Mouse (Mus musculus) splenic B cell, adult 2 months (primary cell): ENCODE data around the gene AU041133.
"Not testable (repeated sequence)": the region's sequence is repeated elsewhere in the genome, so short reads cannot be mapped to it uniquely, and the experiment has no call there.

Experiments used
- DNase-seq: peaks from one replicate; pipeline ENCODE4 v3.0.0-alpha.2; 2011; ENCODE audit warnings: low read depth, low spot score
- H3K27me3 ChIP-seq: 2 replicates; pipeline ENCODE4 v1.6.1; 2012; ENCODE audit warnings: mild to moderate bottlenecking, low read length, moderate library complexity, mixed read lengths; ENCODE audit not compliant: control insufficient read depth, poor library complexity, insufficient read depth, severe bottlenecking
- H3K36me3 ChIP-seq: 2 replicates; pipeline ENCODE4 v1.6.1; 2012; ENCODE audit warnings: mild to moderate bottlenecking, low read length, moderate library complexity, mixed read lengths; ENCODE audit not compliant: control insufficient read depth, poor library complexity, insufficient read depth, severe bottlenecking

The AU041133 gene

GRCm38 (mm10) chr10:82127850-82128401 lies at the start of gene AU041133:
Gene AU041133, plus strand, starts transcription at chr10:82128013.
- peak; percentile 84 for DNase-seq
- Histone ChIP-seq H3K36me3 (no peaks in the 10 kb centered on the region), H3K27me3 (no peaks in the 10 kb centered on the region)

- H3K36me3 ChIP-seq, H3K27me3 ChIP-seq: not testable (repeated sequence)
- peak; percentile 78 for DNase-seq
Observed at GRCm38 (mm10) chr10:82082728-82083621, 44.8 kb upstream of the AU041133 start, which contains the start of gene BC024063. Gene BC024063, plus strand, starts transcription at chr10:82083353.

- H3K27me3 ChIP-seq, H3K36me3 ChIP-seq, DNase-seq: not testable (repeated sequence)
Observed at GRCm38 (mm10) chr10:82083622-82083971, 44.2 kb upstream of the AU041133 start.

GRCm38 (mm10) chr10:82117206-82117605 lies 10.6 kb upstream of the AU041133 start:
- Histone ChIP-seq H3K36me3 (no peaks in the 10 kb centered on the region), H3K27me3 (no peaks in the 10 kb centered on the region)
- no peak for DNase-seq

- peaks cover 8% of the 10 kb centered on the region for H3K36me3 ChIP-seq
- no peaks in the 10 kb centered on the region for H3K27me3 ChIP-seq
- DNase-seq, result no peak
Observed at GRCm38 (mm10) chr10:82145282-82145681, 17.5 kb downstream of the AU041133 start.

- H3K36me3 ChIP-seq, result peaks cover 19% of the 10 kb centered on the region; the same call in 1 of the 2 replicates
Observed at GRCm38 (mm10) chr10:82147571-82147970, 19.8 kb downstream of the AU041133 start.

GRCm38 (mm10) chr10:82167777-82168176 lies 40.0 kb downstream of the AU041133 start:
- Histone ChIP-seq H3K27me3 (no peaks in the 10 kb centered on the region), H3K36me3 (no peaks in the 10 kb centered on the region)
- DNase-seq, result peak; percentile 53

More at GRCm38 (mm10) chr10:82147571-82147970, 19.8 kb downstream of the AU041133 start:
- H3K27me3 ChIP-seq, result no peaks in the 10 kb centered on the region
- no peak for DNase-seq

GRCm38 (mm10) chr10:82169776-82170175 lies 42.0 kb downstream of the AU041133 start:
- Histone ChIP-seq H3K36me3 (no peaks in the 10 kb centered on the region), H3K27me3 (no peaks in the 10 kb centered on the region)
- DNase-seq, result no peak

- peak; percentile 69 for DNase-seq
- H3K27me3 ChIP-seq, result no peaks in the 10 kb centered on the region
Observed at GRCm38 (mm10) chr10:82170808-82171207, 43.0 kb downstream of the AU041133 start.

GRCm38 (mm10) chr10:82178257-82179064 lies 50.6 kb downstream of the AU041133 start:
- DNase-seq, result peak; percentile 91
- H3K27me3 ChIP-seq, result no peaks in the 10 kb centered on the region
- no peaks in the 10 kb centered on the region for H3K36me3 ChIP-seq

More at GRCm38 (mm10) chr10:82170808-82171207, 43.0 kb downstream of the AU041133 start:
- no peaks in the 10 kb centered on the region for H3K36me3 ChIP-seq
